Mouse (Mus musculus): ENCODE results near the gene Laptm5.

GRCm38 (mm10) chr4:130921986-130922385, 9.1 kb downstream of the Laptm5 start:
- no peak for TF ChIP-seq CTCF (IDR thresholded peaks at IDR 0.05; ENCODE audit: borderline replicate concordance, extremely low read depth, insufficient read depth, insufficient read length)
- TF ChIP-seq POLR2A (IDR thresholded peaks at IDR 0.05; ENCODE audit: borderline replicate concordance, extremely low read depth, insufficient read depth, insufficient read length, poor library complexity, severe bottlenecking): no peak

Data from brain, embryonic 14.5 days (tissue).